Mouse (Mus musculus): ENCODE measurements at regions not wholly inside any gene's neighbourhood (a gene's known extent, or its start where the extent isn't known, plus 50 kb on each side); places are given as distances from the start of the nearest gene placed in this dataset.

GRCm38 (mm10) chr9:73242521-73243308, 129.5 kb downstream of the Rsl24d1 start:
- Histone ChIP-seq H3K4me3 (replicated peaks; ENCODE audit: low read length) (no peak overlapping the region), H3K4me1 (replicated peaks; ENCODE audit: low read depth, low read length) (no peaks in the 10 kb centered on the region), H3K36me3 (ENCODE audit: insufficient read depth, low read length) (no peaks in the 10 kb centered on the region), H3K9me3 (ENCODE audit: low read length) (no peaks in the 10 kb centered on the region; the same call in 1 of the 2 replicates), H3K27me3 (ENCODE audit: insufficient read depth, low read length) (no peaks in the 10 kb centered on the region)
- TF ChIP-seq CTCF (conservative IDR thresholded peaks at IDR 0.05; ENCODE audit: low read length) (no peak), POU5F1 (IDR thresholded peaks at IDR 0.05; ENCODE audit: borderline replicate concordance, low read length) (no peak), NANOG (IDR thresholded peaks at IDR 0.05; ENCODE audit: borderline replicate concordance, low read length) (no peak)

- Histone ChIP-seq H3K9me3 (ENCODE audit: low read length) (peaks cover 4% of the 10 kb centered on the region; the same call in 1 of the 2 replicates), H3K36me3 (ENCODE audit: insufficient read depth, low read length) (no peaks in the 10 kb centered on the region), H3K4me1 (replicated peaks; ENCODE audit: low read depth, low read length) (no peaks in the 10 kb centered on the region), H3K4me3 (replicated peaks; ENCODE audit: low read length) (no peak overlapping the region), H3K27me3 (ENCODE audit: insufficient read depth, low read length) (no peaks in the 10 kb centered on the region)
- TF ChIP-seq CTCF (conservative IDR thresholded peaks at IDR 0.05; ENCODE audit: low read length) (no peak), POU5F1 (IDR thresholded peaks at IDR 0.05; ENCODE audit: borderline replicate concordance, low read length) (no peak), NANOG (IDR thresholded peaks at IDR 0.05; ENCODE audit: borderline replicate concordance, low read length) (no peak)
Measured at GRCm38 (mm10) chr9:73244177-73244576, 131.0 kb downstream of the Rsl24d1 start.

GRCm38 (mm10) chr9:73245524-73245923, 132.3 kb downstream of the Rsl24d1 start:
- Histone ChIP-seq H3K4me1 (replicated peaks; ENCODE audit: low read depth, low read length) (no peaks in the 10 kb centered on the region), H3K27me3 (ENCODE audit: insufficient read depth, low read length) (no peaks in the 10 kb centered on the region), H3K4me3 (replicated peaks; ENCODE audit: low read length) (no peak overlapping the region), H3K9me3 (ENCODE audit: low read length) (peaks cover 4% of the 10 kb centered on the region; the same call in 1 of the 2 replicates), H3K36me3 (ENCODE audit: insufficient read depth, low read length) (no peaks in the 10 kb centered on the region)
- TF ChIP-seq CTCF (conservative IDR thresholded peaks at IDR 0.05; ENCODE audit: low read length): no peak
- no peak for TF ChIP-seq POU5F1 (IDR thresholded peaks at IDR 0.05; ENCODE audit: borderline replicate concordance, low read length)
- no peak for TF ChIP-seq NANOG (IDR thresholded peaks at IDR 0.05; ENCODE audit: borderline replicate concordance, low read length)

GRCm38 (mm10) chr9:73258171-73258570, 144.9 kb downstream of the Rsl24d1 start:
- Histone ChIP-seq H3K36me3 (ENCODE audit: insufficient read depth, low read length) (no peaks in the 10 kb centered on the region), H3K4me3 (replicated peaks; ENCODE audit: low read length) (no peak overlapping the region), H3K27me3 (ENCODE audit: insufficient read depth, low read length) (no peaks in the 10 kb centered on the region), H3K4me1 (replicated peaks; ENCODE audit: low read depth, low read length) (no peaks in the 10 kb centered on the region), H3K9me3 (ENCODE audit: low read length) (no peaks in the 10 kb centered on the region)
- TF ChIP-seq POU5F1 (IDR thresholded peaks at IDR 0.05; ENCODE audit: borderline replicate concordance, low read length) (no peak), CTCF (conservative IDR thresholded peaks at IDR 0.05; ENCODE audit: low read length) (no peak), NANOG (IDR thresholded peaks at IDR 0.05; ENCODE audit: borderline replicate concordance, low read length) (no peak)

GRCm38 (mm10) chr9:73258640-73259039, 145.4 kb downstream of the Rsl24d1 start:
- no peaks in the 10 kb centered on the region for H3K9me3 ChIP-seq (ENCODE audit: low read length)
- no peaks in the 10 kb centered on the region for H3K27me3 ChIP-seq (ENCODE audit: insufficient read depth, low read length)
- H3K4me3 ChIP-seq (replicated peaks; ENCODE audit: low read length): no peak overlapping the region
- no peaks in the 10 kb centered on the region for H3K36me3 ChIP-seq (ENCODE audit: insufficient read depth, low read length)
- TF ChIP-seq CTCF (conservative IDR thresholded peaks at IDR 0.05; ENCODE audit: low read length) (no peak), POU5F1 (IDR thresholded peaks at IDR 0.05; ENCODE audit: borderline replicate concordance, low read length) (no peak), NANOG (IDR thresholded peaks at IDR 0.05; ENCODE audit: borderline replicate concordance, low read length) (no peak)
- no peaks in the 10 kb centered on the region for H3K4me1 ChIP-seq (replicated peaks; ENCODE audit: low read depth, low read length)

- Histone ChIP-seq H3K27me3 (ENCODE audit: insufficient read depth, low read length) (no peaks in the 10 kb centered on the region), H3K4me1 (replicated peaks; ENCODE audit: low read depth, low read length) (no peaks in the 10 kb centered on the region), H3K36me3 (ENCODE audit: insufficient read depth, low read length) (no peaks in the 10 kb centered on the region), H3K4me3 (replicated peaks; ENCODE audit: low read length) (no peak overlapping the region), H3K9me3 (ENCODE audit: low read length) (no peaks in the 10 kb centered on the region)
- TF ChIP-seq POU5F1 (IDR thresholded peaks at IDR 0.05; ENCODE audit: borderline replicate concordance, low read length) (no peak), CTCF (conservative IDR thresholded peaks at IDR 0.05; ENCODE audit: low read length) (no peak), NANOG (IDR thresholded peaks at IDR 0.05; ENCODE audit: borderline replicate concordance, low read length) (no peak)
Measured at GRCm38 (mm10) chr9:73262711-73263110, 149.5 kb downstream of the Rsl24d1 start.

GRCm38 (mm10) chr9:73270249-73270648, 157.0 kb downstream of the Rsl24d1 start:
- H3K36me3 ChIP-seq (ENCODE audit: insufficient read depth, low read length): no peaks in the 10 kb centered on the region
- H3K9me3 ChIP-seq (ENCODE audit: low read length): peaks cover 5% of the 10 kb centered on the region; the same call in 1 of the 2 replicates
- H3K4me1 ChIP-seq (replicated peaks; ENCODE audit: low read depth, low read length): no peaks in the 10 kb centered on the region
- H3K4me3 ChIP-seq (replicated peaks; ENCODE audit: low read length): no peak overlapping the region
- TF ChIP-seq CTCF (conservative IDR thresholded peaks at IDR 0.05; ENCODE audit: low read length) (no peak), NANOG (IDR thresholded peaks at IDR 0.05; ENCODE audit: borderline replicate concordance, low read length) (no peak), POU5F1 (IDR thresholded peaks at IDR 0.05; ENCODE audit: borderline replicate concordance, low read length) (no peak)
- no peaks in the 10 kb centered on the region for H3K27me3 ChIP-seq (ENCODE audit: insufficient read depth, low read length)

- no peaks in the 10 kb centered on the region for H3K4me1 ChIP-seq (replicated peaks; ENCODE audit: low read depth, low read length)
- no peaks in the 10 kb centered on the region for H3K27me3 ChIP-seq (ENCODE audit: insufficient read depth, low read length)
- TF ChIP-seq POU5F1 (IDR thresholded peaks at IDR 0.05; ENCODE audit: borderline replicate concordance, low read length) (no peak), NANOG (IDR thresholded peaks at IDR 0.05; ENCODE audit: borderline replicate concordance, low read length) (no peak), CTCF (conservative IDR thresholded peaks at IDR 0.05; ENCODE audit: low read length) (no peak)
- peaks cover 5% of the 10 kb centered on the region; the same call in 1 of the 2 replicates for H3K9me3 ChIP-seq (ENCODE audit: low read length)
- H3K4me3 ChIP-seq (replicated peaks; ENCODE audit: low read length): no peak overlapping the region
- H3K36me3 ChIP-seq (ENCODE audit: insufficient read depth, low read length): no peaks in the 10 kb centered on the region
Measured at GRCm38 (mm10) chr9:73272614-73273013, 159.4 kb downstream of the Rsl24d1 start.
